Mouse (Mus musculus) lung, postnatal 4 days (tissue): ENCODE data around the gene Fancm.
"Not testable (repeated sequence)": the region's sequence is repeated elsewhere in the genome, so short reads cannot be mapped to it uniquely, and the experiment has no call there.

Source experiments
- DNase-seq, 2 experiments: peaks; one replicate each; pipeline ENCODE4 v3.0.0; 2021

Gene Fancm

GRCm38 (mm10) chr12:65136121-65136520 is 60.7 kb downstream of the Fancm start:
- DNase-seq: not testable (repeated sequence)

- peak; percentile 96 to 98 for DNase-seq
These were observed 96.9 kb downstream of the Fancm start, which contains the start of gene Mis18bp1 for GRCm38 (mm10) chr12:65172021-65172951. TSS of gene Mis18bp1 (minus strand) at chr12:65172604.

GRCm38 (mm10) chr12:65172959-65173358 is 97.6 kb downstream of the Fancm start:
- DNase-seq: peak in 1 of 2 experiments; percentile 71

GRCm38 (mm10) chr12:65173736-65174135 is 98.3 kb downstream of the Fancm start:
- no peak for DNase-seq
